Mouse (Mus musculus) cerebellum, postnatal 10 days (tissue): ENCODE measurements around the gene Gm17509.
A peak's percentile ranks its signal among the peaks of the same experiment; 100 is the strongest.
"Not testable (repeated sequence)": the region's sequence is repeated elsewhere in the genome, so short reads cannot be mapped to it uniquely, and the experiment has no call there.

ENCODE experiments used
- DNase-seq, 2 experiments: peaks; one replicate each; pipeline ENCODE4 v3.0.0; 2021; ENCODE audit warnings: mixed read lengths in 2 of 2

The Gm17509 gene

GRCm38 (mm10) chr13:117206066-117206465, 14.8 kb downstream of the Gm17509 start:
- DNase-seq, result no peak

- no peak for DNase-seq
These were observed 16.2 kb downstream of the Gm17509 start for GRCm38 (mm10) chr13:117204685-117205084.

GRCm38 (mm10) chr13:117202755-117203471, 18.0 kb downstream of the Gm17509 start:
- DNase-seq, result peak; percentile 66 to 73

DNA sequence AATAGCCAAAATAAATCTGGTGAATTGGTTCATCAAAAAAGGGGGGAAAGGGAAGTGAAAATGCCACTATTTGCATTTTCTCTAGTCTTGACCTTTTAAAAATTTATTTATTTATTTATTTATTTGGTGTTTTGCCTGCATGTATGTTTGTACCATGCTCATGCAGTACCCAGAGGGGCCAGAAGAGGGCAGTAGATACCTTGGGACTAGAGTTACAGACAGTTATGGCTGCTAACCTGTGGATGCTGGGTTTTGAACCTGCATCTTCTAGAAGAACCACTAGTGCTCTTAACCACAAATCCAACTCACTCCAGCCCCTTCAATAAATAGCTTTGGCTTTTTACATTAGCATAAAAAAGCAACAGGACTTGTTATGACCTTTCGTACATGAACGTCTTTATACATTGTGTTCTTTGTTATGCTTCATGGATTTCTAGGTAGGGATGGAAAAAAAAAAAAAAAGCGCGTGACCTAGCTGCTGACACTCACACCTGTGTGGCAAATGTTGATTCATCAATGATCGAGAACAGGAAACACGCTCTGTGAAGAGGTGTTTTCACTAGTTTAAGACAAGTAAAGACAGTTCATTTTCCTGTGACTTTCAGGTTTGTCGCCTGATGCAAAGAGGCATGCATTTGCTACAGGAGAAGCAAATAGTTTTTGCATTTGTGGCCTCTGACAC, 22.3 kb downstream of the Gm17509 start:
- DNase-seq, result peak; percentile 92 to 96

- DNase-seq, result no peak
These were observed 23.2 kb downstream of the Gm17509 start for GRCm38 (mm10) chr13:117197666-117198065.

DNA sequence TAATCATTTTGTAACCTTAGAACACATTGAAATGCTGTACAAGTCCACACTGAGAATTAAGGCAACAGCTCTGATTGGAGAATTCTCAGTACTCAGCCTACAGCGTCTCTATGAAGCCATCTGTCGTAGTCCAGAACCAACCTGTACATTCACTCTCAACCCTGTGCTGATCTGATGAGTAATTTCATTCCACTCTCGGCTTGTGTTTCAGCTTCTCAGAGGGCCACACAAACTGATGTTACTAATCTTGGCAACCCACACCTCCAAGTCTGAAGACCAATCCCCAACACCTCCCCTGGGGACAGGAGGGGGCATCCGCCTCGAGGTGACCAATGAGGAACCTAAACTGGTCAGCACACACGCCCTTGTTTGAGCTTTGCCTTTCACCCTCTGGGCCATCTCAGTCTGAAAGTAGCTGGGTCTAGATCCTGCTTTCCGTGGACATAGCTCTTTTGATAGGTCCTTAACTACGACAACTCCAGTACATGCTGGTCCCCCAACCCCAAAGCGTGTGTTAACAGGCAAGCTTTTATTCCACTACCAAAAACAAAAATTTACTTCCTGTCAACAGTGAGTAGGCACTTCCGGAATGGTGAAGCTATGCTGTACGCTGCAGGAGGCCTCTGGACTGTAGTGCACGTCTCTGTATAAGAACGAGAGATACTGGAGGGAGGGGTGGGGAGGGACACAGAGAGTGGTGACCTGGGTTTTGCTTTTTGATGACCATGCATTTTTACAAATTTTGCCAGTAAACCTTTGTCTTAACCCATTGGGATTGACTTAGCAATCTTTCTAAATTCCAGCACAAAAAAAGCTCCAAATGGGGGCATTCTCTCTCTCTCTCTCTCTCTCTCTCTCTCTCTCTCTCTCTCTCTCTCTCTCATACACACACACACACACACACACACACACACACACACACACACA, 25.0 kb downstream of the Gm17509 start:
- DNase-seq, result no peak

DNA sequence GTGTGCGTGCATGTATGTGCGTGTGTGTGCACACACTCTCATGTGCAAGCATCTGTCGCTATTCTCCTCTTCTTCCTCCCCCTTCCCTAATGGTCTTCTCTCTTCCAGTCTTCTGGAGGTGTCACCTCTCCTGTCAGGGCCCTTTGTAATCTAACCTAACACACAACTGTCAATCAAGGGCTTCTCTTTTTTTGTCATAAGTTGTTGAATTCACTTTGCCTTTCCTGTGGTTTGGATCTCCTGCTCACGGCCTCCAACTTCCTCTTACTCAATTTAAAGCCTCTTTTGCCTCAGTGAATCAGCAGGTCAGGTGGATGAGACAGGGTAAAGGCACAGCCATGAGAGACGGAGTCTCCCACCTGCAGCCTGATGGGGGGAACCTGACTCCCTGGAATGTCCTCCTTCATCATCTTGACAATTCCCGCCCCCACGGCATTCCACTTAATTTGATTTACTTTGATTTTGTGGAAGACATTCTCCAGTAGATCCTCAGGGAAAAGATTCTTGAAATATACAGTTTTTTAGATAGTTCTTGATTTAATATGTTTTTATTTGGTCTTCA, 27.4 kb downstream of the Gm17509 start:
- no peak for DNase-seq

- peak in 1 of 2 experiments; percentile 9 for DNase-seq
These were observed 28.7 kb downstream of the Gm17509 start for GRCm38 (mm10) chr13:117192161-117192560.

GRCm38 (mm10) chr13:117185329-117185728, 35.5 kb downstream of the Gm17509 start:
- DNase-seq, result no peak

DNA sequence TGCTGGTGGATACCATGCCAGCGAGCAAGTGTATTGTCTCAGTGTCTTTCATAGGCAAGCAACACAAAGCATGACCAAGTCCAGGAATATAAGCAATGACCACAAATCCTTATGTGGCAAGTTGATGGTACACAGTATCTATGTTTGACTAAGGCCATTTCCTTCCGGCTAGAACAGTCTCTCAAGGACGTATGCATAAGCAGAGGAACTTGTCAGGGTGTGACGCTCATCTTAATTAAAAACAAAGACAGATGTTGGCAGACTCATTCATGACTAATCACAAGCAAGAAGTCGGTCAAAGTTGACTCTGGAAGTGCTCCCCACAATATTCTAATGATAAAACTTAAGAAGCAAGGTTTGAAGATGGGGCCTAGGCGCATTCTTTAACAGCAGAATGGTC, 37.6 kb downstream of the Gm17509 start:
- no peak for DNase-seq

DNA sequence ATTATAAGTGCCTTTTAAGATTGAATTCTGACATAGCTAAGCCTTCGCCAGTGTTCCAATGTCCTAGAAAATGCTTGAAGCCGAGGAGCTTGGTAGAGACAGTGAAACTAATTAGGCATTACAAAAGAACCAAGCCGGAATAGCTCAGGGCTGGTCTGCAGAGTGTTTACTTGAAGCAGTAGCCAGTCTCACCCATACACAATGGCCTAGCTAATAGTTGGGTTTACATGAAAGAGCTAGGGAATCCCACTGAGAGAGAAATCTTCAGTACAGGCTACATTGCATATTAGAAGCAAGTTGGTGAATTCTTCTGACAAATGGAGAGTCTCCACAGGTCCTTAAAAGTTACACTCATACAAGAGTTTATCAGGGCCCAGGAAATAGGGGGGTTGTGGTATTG, 40.0 kb downstream of the Gm17509 start:
- not testable (repeated sequence) for DNase-seq
